Mouse (Mus musculus) right cerebral cortex, postnatal 4 days (tissue): Measurements from ENCODE around the gene Akap7.

ENCODE experiments used
- DNase-seq: peaks from one replicate; pipeline ENCODE4 v3.0.0-alpha.2; 2022

Gene Akap7

DNA sequence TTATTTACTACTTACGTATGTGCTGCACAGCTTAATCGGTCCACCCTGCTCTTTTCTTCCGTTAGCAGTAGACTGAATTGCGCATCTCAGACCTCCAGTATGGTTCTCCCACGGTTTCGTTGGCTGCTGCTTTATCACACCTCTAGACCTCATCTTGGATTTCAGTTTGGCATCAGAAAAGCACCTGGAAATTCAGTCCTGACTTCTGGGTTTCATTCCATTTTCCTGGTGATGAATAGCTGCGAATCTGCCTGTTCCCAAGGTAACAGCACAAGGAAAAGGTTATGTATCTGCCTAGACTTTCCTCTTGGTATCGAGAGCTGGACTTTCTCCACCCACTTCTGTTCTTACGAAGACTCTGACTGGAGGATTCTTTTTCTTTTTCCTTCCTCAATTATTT is at the start of gene Akap7:
TSS of gene Akap7 (minus strand) at position 101 of the 400 bp plus-strand sequence.
- DNase-seq, result no peak

DNA sequence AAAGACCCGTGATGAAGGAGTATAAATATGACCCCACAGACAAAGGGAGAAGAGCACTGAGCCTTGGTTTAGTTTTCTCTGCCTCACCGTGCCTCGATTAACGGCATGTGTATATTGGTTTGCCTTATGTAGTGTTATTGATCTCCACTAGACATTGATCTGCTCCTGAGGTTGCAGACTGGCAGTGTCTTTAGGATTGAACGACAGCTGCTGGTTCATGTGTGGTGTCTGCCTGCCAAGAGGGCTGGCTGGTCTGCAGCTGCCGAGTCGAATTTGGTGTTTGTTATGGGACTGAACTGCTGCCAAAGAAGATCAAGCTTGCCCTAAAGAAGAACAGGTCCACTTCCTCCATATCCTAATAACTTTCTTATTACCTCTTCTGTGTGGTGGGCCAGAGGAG is 46.7 kb upstream of the Akap7 start:
- DNase-seq, result no peak

- DNase-seq, result peak; percentile 30
These were observed 46.3 kb upstream of the Akap7 start for GRCm38 (mm10) chr10:25353941-25354340.

DNA sequence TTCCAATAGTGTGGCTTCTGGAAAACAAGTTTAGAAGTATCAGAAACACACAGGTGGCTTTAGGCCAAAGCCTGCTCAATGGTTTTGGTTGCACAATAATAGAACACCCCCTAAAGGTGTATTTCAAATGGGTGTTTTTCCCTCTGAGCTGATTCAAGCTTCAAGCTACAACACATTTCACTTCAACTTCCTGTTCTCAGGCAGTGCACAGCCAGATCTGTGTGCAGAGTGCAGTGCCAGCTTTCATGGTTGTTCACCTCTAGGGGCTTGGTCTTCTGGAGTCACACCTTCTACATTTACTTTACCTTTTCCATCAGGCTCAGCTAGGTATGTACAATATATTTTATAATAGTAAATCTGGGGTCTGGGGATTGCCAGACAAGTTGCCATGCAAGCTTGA is 35.1 kb upstream of the Akap7 start:
- DNase-seq, result no peak

DNA sequence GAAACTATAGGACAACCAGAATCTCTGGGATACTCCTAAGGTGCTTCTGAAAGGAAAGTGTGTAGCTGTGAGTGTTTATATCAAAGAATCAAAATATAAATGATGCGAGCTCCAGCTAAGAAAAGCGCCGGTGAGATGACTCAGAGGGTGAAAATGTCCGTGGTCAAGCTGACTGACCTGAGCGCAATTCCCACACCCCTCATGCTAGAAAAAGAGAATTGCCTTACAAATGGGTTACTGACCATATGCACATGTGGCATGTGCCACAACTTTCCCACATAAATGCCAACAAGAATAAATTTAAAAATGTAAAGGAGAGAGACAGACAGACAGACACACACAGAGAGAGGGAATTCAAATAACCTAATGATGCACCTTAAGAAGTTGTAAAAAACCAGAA is 33.0 kb upstream of the Akap7 start:
- DNase-seq, result no peak

DNA sequence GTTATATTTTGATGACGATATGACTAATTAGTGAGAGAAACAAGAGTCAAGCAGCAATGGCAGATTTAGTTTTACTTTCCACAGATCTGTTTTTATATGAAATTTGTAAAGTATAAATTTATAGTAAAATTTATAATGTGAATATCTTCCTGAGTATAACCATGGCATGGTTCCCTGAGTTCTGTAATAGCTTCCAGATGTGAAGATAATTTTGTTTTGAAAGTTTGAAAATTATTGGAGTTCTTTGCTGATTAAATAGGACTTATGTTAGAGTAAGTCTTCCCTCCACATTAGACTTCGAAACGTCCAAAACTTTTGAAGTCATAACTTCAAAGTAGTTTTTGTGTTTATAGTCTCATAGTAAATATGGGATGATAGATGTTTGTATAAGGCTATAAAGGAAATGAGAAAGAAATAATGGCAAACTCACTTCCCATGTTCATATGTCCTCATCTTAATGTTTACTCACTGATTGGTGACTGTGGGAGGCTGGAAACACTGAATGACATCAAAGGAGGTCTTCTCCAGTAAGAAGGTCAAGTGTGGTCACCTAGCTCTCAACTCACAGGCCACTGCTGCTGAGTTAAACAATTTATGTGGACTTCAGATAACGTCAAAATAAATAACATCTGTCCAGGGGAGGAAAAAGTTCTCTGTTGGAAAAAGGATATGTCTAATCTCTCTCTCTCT is 25.9 kb upstream of the Akap7 start:
- DNase-seq, result no peak

GRCm38 (mm10) chr10:25331321-25332049 is 23.8 kb upstream of the Akap7 start:
- DNase-seq, result no peak

GRCm38 (mm10) chr10:25330094-25330493 is 22.4 kb upstream of the Akap7 start:
- DNase-seq, result no peak

GRCm38 (mm10) chr10:25327511-25327910 is 19.8 kb upstream of the Akap7 start:
- no peak for DNase-seq

DNA sequence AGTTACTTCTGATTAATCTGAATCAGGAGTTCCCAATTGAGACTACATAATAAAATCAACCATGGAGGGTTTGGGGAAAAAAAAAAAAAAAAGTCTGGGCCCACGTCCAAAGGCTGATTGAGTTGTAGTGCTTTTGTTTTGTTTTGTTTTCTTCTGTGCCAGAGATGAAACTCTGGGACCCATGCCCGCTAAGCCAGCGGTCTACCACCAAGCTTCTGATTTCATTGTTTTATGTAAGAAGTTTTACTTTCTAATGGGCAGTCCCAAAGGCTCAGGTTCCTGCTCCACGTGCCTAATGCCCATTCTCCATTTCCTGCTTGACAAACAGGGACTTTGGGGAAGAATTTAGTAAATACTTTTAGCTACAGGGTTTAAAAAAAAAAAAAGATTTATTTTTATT is 18.0 kb upstream of the Akap7 start:
- DNase-seq, result peak; percentile 15

GRCm38 (mm10) chr10:25321198-25321597 is 13.5 kb upstream of the Akap7 start:
- no peak for DNase-seq

DNA sequence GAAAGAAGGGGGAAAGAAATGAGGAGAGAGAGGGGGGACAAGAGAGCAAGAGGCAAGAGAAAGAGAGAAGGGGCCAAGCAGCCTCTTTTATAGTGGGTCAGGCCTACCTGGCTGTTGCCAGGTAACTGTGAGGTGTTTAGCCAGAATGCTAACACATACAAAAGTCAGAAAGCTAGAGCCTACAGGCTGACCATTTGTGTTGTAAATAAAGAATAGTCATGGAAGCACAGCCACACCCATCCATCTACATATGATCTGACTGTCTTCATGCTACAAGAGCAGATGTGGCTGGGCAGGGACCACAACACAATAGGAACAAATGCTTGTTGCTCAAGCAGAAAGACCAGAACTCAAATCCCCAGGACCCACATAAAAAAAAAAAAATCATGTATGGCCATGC is 11.9 kb upstream of the Akap7 start:
- no peak for DNase-seq

- DNase-seq, result no peak
These were observed 10.7 kb upstream of the Akap7 start for GRCm38 (mm10) chr10:25318405-25318804.

- no peak for DNase-seq
These were observed 10.0 kb upstream of the Akap7 start for GRCm38 (mm10) chr10:25317665-25318064.

DNA sequence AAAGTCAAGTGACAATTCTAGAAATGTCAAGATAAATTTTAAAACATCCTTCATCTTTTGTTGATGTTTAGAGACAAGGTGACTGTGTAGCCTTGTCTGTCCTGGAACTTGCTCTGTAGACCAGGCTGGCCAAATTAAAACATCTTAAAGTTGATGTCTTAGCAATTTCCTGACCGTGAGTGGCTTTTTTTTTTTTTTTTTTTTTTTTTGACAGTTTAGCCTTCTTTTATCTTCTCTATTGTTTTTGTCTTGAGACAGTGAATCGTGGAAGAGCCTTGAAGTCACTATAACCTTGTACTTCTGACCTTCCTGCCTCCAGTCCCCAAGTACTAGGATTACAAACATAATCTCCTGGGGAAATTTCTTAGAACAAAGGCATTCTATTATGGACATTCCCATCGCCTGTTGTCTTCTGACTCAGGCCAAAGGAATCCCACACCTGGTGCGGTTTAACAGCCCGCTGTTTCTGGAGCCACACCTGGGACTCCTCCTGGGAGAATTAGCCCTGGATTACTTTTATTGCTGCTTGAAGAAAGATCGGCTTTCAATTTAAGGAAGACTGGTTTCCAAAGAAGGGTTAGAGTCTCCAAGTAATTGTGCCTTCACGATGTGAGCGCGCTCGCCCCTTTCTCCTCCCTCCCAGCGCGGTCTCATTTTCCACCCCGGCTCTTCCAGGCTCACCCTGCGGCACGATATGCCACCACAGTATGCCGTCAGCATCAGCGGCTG is 6.3 kb upstream of the Akap7 start:
- no peak for DNase-seq

DNA sequence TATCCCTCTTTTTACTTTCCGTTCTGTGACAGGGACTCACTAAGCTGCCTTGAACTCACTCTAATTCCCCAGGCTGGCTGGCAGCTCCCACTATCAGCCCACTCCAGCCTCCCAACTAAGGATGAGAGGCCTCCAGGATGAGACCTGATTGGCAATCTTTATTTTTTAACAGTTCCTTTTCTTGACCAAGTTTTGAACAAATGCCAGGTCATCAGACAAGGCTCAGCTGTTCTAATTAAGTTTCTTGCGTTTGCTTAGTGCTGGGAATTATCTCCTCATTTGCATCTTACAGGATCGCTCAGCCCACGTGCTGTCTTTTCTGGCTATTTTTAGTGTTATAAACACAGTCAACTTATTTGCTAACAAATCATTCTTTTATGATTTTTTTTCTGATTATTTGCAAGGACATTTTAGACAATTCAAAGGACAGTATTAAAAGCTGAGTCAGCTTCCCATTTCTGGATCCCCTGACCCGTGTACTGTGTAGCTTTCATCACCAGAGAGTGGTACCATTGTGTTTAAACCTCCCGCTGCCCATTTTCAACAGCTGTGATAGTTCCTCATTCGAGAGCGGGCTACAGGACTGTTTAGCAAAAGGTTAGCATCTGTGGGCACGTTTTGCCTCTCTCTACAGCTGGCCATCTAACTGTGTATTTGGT is 4.0 kb upstream of the Akap7 start:
- DNase-seq, result no peak

DNA sequence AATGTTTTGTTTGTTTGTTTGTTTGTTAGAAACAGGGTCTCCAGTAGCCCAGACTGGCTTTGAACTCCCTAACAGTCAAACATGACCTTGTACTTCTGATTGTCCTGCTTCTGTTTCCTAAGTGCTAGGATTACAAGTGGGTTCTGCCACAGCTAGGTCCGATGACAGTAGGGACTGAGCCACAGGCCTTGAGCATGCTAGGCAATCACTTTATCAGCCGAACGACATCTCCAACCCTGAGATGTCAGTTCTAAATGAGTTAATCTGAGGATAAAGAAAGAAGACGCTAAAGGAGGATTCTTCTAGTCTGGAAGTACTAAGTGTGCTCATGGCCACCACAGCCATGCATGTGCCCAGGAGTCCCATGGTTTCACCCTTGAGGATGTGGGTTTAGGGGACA is 3.1 kb upstream of the Akap7 start:
- DNase-seq, result no peak

DNA sequence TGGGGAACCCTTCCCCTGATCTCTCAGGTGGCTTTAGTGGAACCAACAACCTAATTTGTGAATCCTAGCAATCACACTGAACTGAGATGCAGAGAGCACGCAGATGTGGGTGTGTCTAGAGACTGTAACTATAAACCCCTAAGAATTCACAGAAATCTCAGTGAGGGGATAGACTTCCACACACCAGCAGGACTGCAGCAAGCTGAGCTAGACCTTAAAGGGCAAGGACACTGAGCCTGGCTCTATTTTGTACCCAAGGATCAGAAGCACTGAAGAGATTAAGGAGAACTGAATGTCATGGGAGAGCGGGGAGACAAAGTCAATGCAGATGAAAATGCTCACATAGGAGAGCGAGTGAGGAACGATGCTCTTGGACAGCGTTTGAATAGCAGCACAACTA is 2.3 kb upstream of the Akap7 start:
- DNase-seq, result no peak

DNA sequence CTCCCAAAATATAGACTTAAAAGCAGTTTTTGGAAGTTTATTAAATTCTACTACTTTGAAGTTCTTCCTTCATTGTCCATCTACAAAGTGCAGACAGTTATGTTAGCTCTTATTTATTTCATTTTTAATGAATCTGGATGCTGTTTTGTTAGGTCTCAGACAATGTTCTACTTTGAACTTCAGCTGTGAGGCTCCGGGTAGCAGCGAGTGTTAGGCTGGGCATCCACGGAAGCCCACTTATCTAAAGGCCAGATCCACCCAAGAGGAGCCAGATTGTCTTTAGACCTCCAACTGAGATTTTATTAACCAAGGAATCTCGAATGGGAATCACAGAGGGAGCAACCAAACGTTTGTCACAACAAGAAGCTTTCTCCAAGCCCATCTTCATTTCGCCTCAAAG is 2.5 kb downstream of the Akap7 start:
- no peak for DNase-seq

DNA sequence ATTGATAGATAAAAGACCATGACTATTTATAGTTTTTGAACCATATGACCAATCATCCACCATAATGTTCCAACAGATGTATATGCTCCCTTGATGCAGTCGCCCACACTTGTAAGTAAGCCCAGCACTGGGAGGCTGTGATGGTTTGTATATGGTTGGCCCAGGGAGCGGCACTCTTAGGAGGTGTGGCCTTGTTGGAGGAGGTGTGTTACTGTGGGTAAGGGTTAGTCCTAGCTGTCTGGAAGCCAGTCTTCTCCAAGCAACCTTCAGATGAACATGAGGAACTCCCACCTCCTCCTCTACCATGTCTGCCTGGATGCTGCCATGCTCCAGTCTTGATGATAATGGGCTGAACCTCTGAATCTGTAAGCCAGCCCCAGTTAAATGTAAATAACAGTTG is 3.1 kb downstream of the Akap7 start:
- no peak for DNase-seq

DNA sequence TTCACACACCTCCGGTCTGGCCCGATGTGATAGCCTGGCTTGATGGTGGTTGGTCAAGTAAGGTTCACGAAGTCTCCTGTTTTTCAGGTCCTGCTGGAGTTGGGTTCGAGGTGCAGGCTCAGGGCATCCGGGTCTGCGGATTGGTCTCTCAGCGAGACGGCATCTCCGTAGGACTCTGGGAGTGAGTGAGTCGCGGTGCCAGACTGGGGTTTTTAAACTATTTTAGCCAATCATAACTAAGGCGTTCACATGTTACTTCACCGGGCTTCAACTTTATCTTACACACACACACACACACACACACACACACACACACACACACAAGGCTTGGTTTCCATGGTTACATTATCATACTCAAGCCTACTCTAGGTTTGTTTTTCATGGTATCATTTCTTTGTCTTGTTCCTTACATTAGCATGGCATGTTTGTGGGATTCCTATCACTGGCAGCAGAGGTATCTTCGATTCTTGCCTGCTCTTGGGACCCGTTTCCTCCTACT is 8.6 kb downstream of the Akap7 start:
- no peak for DNase-seq

DNA sequence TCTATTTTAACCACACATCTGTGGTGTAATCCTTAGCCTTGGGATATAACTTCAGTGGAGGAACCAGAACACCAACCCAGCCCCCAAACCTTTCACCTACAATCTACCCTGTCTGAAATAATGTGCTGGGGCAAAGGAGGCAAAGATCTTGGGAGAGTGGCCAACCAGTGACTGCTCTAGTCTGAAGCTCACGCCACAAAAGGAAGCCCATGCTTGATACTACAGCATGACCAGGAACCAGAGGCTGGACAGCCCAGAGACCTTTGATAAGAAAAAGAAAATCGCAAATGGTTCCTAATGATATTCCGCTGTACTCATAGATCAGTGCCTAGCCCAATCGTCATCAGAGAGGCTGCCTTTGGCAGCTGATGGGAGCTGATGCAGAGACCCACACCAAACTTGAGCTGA is 9.4 kb downstream of the Akap7 start:
- no peak for DNase-seq

DNA sequence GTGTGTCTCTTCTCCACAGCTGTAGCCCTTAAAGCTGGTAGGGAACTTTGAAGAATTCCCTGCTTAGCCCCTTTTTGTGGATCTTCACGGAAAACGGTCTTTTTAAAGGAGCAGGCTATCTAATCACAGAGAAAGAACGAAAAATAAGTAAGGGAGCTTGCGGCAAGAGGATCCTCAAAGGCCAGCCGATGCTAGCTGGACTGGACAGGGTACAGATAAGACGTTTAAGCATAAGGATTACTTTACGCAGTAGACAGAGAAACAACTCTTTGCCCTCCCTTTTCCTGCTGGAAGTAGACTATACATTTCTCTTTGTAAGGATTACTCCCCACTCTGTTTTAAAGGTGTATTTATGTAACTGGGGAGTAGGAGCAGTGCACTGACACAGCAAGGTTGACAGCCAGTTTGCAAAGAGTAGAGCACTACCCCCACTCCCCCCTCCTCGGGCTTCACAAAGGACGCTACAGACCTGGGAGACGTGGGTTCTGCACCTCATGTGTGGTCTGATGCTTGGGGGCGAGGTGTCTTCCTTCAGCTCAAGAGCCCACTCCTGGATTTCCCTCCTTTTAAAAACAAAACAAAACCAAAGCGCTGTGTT is 9.9 kb downstream of the Akap7 start:
- DNase-seq, result no peak
